Mouse (Mus musculus) frontal cortex, adult (tissue): Measurements from ENCODE around the gene Dock8.

Source experiments
- ATAC-seq: cut with Nextera tagmentation; 2 replicates; pipeline ENCODE4 v1.9.2; 2017; ENCODE audit warnings: mild to moderate bottlenecking, moderate library complexity, mixed read lengths; ENCODE audit not compliant: low TSS enrichment

Gene Dock8

DNA sequence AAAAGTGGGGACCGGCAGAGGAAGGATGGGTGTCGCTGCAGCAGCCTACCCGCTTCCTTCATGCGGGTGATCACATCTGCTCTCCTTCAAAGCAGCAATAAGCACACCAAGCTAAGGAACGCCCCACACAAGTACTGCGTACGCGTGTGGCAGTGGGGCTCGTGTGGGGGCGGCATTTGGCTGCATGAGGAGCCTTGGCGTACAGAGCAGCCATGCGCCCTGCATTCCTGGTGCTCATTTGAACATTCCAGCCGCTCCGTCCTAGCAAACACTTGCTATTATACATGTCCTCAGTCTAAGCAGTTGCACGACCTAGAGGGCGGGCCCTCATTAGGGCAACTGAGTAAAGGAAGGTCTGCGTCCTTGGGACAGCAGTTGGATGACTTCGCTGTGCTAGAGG is 188.3 kb downstream of the Dock8 start:
- ATAC-seq, result peak; percentile 89

- ATAC-seq, result no peak
Measured at GRCm38 (mm10) chr19:25193751-25194150, 194.4 kb downstream of the Dock8 start.

DNA sequence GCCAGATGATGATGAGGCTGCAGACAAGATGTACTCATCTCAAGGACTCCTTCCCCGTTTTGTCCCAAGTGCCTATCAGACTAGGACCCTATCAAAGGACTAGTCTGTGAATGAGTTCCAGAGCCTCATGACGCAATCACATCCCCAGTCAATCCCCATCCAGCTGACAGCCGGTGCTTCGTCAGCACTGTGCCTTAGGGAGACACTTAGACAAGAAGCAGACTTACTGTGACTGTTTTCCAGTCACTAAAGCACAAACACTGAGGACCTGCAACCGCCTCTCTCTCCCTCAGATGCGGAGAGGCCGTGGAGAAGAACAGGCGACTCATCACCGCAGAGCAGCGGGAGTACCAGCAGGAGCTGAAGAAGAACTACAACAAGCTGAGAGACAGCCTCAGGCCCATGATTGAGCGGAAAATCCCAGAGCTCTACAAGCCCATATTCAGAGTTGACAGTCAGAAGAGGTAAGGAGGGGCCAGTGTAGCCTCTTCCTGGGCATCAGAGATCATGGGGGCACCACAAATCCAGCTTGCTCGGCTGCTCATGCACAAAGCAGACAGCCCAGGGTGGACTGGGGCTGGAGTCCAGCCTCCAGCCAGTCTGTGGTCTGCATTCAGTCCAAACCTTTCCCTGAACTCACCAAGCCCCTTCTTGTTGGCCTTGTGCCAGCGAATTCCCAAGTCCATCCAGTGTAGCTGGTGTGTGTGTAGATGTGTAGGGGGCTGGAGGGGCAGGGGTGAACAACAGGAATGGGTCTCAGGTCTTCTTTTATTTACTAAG is 200.9 kb downstream of the Dock8 start:
- no peak for ATAC-seq

DNA sequence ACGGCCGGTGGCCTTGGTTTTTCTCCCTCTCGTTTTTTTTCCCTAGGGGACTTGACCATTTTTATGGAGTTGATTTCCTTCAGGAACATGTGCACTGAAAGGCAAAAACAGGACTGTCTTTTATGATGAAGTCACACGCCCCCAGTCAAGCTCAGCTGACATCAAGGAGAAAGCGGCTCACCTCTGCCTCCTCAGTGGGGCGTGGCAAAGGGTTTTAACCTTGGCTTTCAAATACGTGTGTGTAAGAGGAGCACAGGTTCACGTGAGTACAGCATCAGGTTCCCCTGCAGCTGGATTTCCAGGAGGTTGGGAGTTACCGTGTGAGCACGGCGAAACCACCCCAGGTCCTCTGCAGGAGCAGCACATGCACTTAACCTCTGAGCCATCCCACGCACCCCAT is 203.7 kb downstream of the Dock8 start:
- ATAC-seq, result no peak

GRCm38 (mm10) chr19:25206969-25207368 is 207.6 kb downstream of the Dock8 start:
- ATAC-seq, result no peak

GRCm38 (mm10) chr19:25207731-25208361 is 208.5 kb downstream of the Dock8 start:
- ATAC-seq, result no peak

- no peak for ATAC-seq
Measured at GRCm38 (mm10) chr19:25208596-25209110, 209.3 kb downstream of the Dock8 start.

- ATAC-seq, result no peak
Measured at GRCm38 (mm10) chr19:25220611-25221010, 221.3 kb downstream of the Dock8 start.

- ATAC-seq, result no peak
Measured at GRCm38 (mm10) chr19:25221964-25222640, 222.8 kb downstream of the Dock8 start.

DNA sequence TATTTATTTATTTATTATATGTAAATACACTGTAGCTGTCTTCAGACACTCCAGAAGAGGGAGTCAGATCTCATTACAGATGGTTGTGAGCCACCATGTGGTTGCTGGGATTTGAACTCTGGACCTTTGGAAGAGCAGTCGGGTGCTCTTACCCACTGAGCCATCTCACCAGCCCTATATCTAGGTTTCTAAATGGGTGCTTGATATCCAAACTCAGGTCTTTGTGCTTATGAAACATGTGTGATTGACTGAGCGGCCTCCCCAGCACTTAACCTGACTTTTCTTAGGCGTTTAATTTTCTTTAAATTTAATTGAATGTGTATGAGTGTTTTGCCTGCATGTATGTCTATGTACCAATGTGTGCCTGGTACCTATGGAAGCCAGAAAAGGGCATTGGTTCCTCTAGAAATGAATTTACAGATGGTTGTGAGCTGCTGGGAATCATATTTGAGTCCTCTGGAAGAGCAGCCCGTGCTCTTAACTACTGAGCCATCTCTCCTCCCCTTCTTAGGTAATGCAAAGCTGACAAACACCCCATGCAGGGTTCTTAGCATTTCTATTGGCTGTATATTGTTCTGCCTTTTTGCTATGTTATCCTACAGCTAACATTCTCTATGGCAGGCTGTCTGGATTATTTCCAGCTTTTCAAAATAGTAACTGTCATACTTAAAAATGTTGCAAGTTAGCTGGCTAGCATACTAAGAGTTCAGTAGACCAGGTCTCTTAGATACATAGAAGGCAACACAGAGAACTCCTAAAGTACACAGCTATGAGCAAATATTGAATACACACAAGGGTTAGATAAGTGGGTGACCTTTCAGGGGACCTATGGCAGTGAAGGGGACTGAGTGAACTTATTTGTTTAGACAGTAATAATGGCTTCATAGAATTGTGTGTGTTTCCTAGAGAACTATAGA is 231.0 kb downstream of the Dock8 start:
- 0 out of 2 replicates have a peak, but pooled peaks have one; percentile 34 for ATAC-seq

DNA sequence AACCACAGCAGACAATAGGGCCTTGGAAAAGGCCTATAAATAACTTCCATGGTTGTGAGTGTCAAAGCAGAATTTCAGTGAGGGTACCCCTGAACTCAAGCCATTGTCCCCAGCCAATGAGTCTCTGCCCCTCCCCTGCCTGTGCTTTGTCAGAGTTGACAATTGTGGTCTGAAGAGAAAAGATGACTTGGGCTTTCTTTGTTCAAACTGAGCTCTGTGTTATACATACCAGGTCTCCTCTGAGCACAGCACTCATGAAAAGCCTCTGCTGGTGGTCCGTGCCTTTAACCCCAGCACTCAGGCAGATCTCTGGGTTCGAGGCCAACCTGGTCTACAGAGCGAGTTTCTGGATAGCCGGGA is 231.6 kb downstream of the Dock8 start:
- ATAC-seq, result no peak

DNA sequence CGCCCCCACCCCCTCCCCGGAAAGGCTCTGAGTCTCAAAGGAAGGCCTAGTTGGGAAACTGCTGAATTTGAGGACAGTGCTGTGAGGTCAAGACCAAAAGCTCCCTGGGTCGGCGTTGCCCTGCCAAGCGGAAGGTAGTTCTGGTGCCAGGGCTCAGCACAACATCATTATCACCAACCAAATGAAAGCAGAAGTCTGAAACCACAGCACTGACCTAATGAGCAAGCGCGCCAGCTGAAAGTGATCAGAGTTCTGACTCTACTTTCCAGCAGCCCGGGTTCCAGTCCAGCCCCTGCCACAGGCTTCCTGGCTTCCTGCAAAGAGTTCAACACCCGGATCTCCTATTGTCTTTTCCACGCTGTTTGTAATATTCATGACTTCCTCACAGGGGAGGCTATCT is 232.7 kb downstream of the Dock8 start:
- ATAC-seq, result no peak

DNA sequence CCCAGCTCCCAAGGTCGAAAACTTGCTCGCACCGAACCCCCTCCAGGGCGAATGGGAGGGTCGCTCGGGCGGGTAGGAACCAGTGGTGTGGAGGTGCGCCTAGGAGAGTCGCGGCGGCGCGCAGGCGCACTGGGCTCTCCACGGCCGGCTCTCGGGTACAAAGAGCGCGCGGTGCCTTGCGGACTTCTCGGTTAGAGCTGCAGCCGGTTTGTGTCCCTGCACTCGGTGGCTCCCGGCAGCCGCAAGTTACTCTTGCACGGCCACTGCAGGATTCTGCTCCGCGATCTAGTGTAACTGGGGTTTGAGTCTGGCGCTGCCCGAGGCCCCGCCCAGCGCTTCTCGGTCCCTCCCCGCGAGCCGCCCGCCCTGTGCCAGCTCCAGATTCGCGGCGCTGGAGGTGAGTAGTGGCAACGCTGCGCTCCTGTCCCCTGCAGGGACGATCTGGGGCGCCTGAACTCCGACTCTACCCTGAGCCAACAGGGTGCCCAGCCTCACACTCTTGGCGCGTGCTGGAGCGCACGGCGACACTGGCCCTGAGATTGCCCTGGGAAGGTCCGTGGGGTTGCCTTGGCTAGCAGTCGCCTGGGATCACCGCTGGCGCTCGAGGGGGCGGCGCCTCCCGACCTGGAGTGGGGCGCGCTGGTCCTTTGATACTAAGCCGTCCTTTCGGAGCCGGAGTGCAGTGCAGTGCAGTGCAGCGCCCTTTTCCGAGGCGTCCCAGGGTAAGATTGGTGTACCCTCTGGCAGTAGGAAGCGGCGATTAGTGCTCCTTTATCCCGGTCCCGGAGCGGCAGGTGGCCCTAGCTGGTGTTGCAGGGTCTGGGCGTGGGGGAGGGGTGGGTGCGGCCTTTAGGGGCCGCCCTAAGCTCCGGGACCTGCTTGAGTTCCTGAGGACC is 237.5 kb downstream of the Dock8 start, which contains the start of gene Kank1:
Kank1 (plus strand) TSS at position 380 of the 896 bp plus-strand sequence.
- peak; percentile 95 for ATAC-seq

DNA sequence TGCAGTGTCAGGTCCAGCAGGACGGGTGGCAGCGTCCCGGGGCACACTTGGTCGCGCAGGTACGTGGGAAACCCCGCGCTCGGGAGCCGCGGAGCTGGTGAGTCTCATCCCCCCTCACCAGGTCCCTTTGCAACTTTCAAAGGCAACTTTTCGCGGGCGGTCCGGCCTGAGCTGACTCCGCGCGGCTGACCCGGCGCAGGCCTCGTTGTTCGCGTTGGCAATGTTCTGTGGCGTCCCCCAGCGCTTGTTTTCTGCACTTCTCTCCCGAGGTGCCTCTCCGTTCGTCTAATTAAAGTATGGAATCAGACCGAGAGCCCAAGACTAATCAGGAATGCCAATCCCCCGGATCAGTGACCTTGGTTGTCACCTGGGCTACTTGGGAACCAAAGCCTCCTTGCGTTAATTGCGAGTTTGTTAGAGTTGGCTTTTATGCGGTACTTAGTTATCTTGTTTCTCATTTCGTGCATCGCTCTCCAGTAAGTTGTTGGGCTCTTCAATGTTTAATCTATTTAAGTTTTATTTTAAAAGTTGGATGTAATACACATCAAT is 238.2 kb downstream of the Dock8 start:
- ATAC-seq, result no peak

- ATAC-seq, result no peak
Measured at GRCm38 (mm10) chr19:25238121-25238520, 238.8 kb downstream of the Dock8 start.

DNA sequence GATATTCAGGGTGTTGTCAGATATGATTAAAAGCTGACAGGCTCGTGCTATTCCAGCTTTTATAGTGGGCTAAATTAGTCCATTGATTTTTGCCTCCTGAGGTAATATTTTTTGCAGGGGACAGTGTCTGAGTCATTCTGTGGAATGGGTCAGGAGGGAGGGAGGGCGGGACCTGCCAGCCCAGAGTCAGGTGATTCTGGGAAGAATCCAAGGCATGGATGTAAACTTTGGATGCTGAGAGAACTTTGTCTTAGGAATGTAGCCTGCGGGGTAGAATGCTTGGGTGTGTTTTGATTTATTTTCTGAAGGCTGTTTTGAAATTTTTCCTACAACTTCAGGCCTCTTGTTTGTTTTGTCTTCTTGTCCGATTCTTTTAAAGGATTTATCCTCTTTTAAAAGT is 244.2 kb downstream of the Dock8 start:
- no peak for ATAC-seq

DNA sequence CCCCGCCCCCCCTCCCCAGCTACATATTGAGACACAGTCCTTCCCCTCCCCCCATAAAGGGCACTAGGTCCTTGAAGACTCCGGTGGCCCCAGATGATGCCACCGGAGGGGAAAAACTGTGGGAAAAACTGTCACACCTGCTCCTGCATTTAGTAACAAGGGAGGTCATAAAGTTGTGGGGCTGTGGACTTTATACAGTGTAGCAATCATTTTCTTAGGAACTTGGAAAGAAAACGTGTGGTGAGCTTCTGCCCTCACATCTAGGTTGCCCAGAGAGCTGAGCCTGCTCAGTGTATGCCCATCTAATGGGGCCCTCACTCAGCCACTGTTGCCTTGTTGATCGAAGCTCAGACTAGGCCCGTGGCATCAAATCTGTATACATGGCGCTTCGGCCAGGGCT is 246.7 kb downstream of the Dock8 start:
- ATAC-seq, result no peak

DNA sequence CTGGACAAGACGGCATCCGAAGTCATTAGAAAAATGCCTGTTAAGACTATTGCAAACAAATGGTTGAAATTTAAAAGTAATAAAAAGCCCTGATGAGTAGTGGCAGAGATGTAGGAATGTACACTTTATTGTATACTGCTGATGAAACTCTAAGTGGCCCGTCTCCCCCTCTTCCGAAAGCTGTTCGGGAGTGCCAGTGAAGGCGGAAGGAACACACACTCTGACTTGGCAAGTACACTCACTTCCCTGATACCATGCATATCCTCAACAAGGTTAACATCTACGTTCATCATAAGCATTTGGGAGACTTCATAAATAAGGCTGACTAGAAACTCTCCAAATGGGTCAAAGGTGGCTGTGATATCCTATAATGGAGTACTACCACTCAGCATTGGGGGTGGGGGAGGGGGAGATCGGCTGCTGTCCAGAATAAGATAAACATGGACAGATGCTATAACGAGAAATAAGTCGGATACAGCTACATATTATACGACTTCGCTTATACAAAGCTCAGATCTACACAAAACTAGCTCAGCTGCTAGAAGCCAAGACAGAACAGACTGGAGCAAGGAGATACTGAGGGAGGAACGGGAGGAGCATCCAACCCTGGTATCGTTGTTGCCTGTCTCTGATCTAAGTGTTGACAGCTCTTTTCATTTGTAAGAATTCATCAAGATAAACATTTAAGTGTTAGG is 248.7 kb downstream of the Dock8 start:
- ATAC-seq, result no peak

GRCm38 (mm10) chr19:25249230-25249629 is 249.9 kb downstream of the Dock8 start:
- ATAC-seq, result no peak
